Mouse (Mus musculus): ENCODE data around the gene Fcrl1. TPM values are rescaled to one million over a fixed set of nuclear protein-coding genes. Genes with fewer than 3 reads are reported as not detected.

Fcrl1 gene
- total RNA-seq, 4 experiments from 2014 or later = 0.38 to 1.1 (median 0.56) TPM; not detected in 1

- DNase-seq = peak; percentile 13
Measured at GRCm38 (mm10) chr3:87411150-87411549, 35.0 kb downstream of the Fcrl1 start.

- DNase-seq = no peak
Measured at GRCm38 (mm10) chr3:87420645-87421044, 44.5 kb downstream of the Fcrl1 start.

- no peak for DNase-seq
Measured at GRCm38 (mm10) chr3:87422386-87422910, 46.3 kb downstream of the Fcrl1 start.

GRCm38 (mm10) chr3:87435479-87435878 lies 59.3 kb downstream of the Fcrl1 start, which contains the start of gene Fcrl5:
TSS of gene Fcrl5 (plus strand) at chr3:87435773.
- no peak for DNase-seq

- DNase-seq = no peak
Measured at GRCm38 (mm10) chr3:87440586-87440985, 64.4 kb downstream of the Fcrl1 start.

GRCm38 (mm10) chr3:87443968-87444367 lies 67.8 kb downstream of the Fcrl1 start:
- no peak for DNase-seq

Other genes with a start within 250 kb of the Fcrl1 start
- gene Kirrel, start 201.6 kb upstream of the Fcrl1 start, total RNA-seq (2022) = 10 to 100 TPM; 14.7 to 23.3 (median 19.8) TPM
- 1 to 10 TPM; 1.3 to 6.1 (median 3.3) TPM for gene Fcrls, start 112.6 kb upstream of the Fcrl1 start, total RNA-seq (2022)
- 1 to 10 TPM in 2 of 4 experiments, under 1 TPM in 2; 0.26 to 5.5 (median 1.5) TPM for gene Cd5l, start 18.5 kb upstream of the Fcrl1 start, total RNA-seq (2022)
- not detected for gene Fcrl5, start 59.4 kb downstream of the Fcrl1 start, total RNA-seq (2022)
- 10 to 100 TPM; 19.4 to 24.6 (median 22.4) TPM for gene Etv3, start 149.0 kb downstream of the Fcrl1 start, total RNA-seq (2022)
- gene Arhgef11, start 241.2 kb downstream of the Fcrl1 start, total RNA-seq (2022) = 10 to 100 TPM; 40.5 to 53.1 (median 47.2) TPM

Measured in adrenal gland, adult 8-10 months (tissue).